Mouse (Mus musculus) lung, postnatal 36 days (tissue): ENCODE results near the gene Antxr2.

Experiments
- DNase-seq: peaks from one replicate; pipeline ENCODE4 v3.0.0; 2022; ENCODE audit warnings: mixed read lengths

Antxr2 gene

GRCm38 (mm10) chr5:98030902-98031641 lies at the start of gene Antxr2:
Antxr2 (minus strand) TSS chr5:98031043.
- DNase-seq = peak; percentile 75

- DNase-seq = peak; percentile 51
Observed at GRCm38 (mm10) chr5:98076612-98077011, 45.8 kb upstream of the Antxr2 start.

- DNase-seq = no peak
Observed at GRCm38 (mm10) chr5:98069191-98069590, 38.3 kb upstream of the Antxr2 start.

GRCm38 (mm10) chr5:98055275-98055674 lies 24.4 kb upstream of the Antxr2 start:
- no peak for DNase-seq

GRCm38 (mm10) chr5:98054834-98055233 lies 24.0 kb upstream of the Antxr2 start:
- peak; percentile 6 for DNase-seq

- no peak for DNase-seq
Observed at GRCm38 (mm10) chr5:98034928-98035327, 4.1 kb upstream of the Antxr2 start.

GRCm38 (mm10) chr5:98034207-98034606 lies 3.4 kb upstream of the Antxr2 start:
- no peak for DNase-seq

GRCm38 (mm10) chr5:98032803-98033420 lies 2.1 kb upstream of the Antxr2 start:
- peak; percentile 51 for DNase-seq

- DNase-seq = peak; percentile 66
Observed at GRCm38 (mm10) chr5:98030091-98030901, 547 bp downstream of the Antxr2 start.

- DNase-seq = no peak
Observed at GRCm38 (mm10) chr5:98027688-98028389, 3.0 kb downstream of the Antxr2 start.

GRCm38 (mm10) chr5:98025921-98026320 lies 4.9 kb downstream of the Antxr2 start:
- no peak for DNase-seq

GRCm38 (mm10) chr5:98024545-98024944 lies 6.3 kb downstream of the Antxr2 start:
- DNase-seq = no peak

- DNase-seq = no peak
Observed at GRCm38 (mm10) chr5:98021518-98021917, 9.3 kb downstream of the Antxr2 start.

- DNase-seq = no peak
Observed at GRCm38 (mm10) chr5:98020658-98021057, 10.2 kb downstream of the Antxr2 start.

- no peak for DNase-seq
Observed at GRCm38 (mm10) chr5:98019396-98019795, 11.4 kb downstream of the Antxr2 start.

- DNase-seq = peak; percentile 46
Observed at GRCm38 (mm10) chr5:98018162-98018561, 12.7 kb downstream of the Antxr2 start.

- DNase-seq = peak; percentile 77
Observed at GRCm38 (mm10) chr5:98016247-98017203, 14.3 kb downstream of the Antxr2 start.

GRCm38 (mm10) chr5:98005751-98006150 lies 25.1 kb downstream of the Antxr2 start:
- no peak for DNase-seq

GRCm38 (mm10) chr5:97999261-97999824 lies 31.5 kb downstream of the Antxr2 start:
- DNase-seq = no peak

GRCm38 (mm10) chr5:97996500-97997176 lies 34.2 kb downstream of the Antxr2 start:
- no peak for DNase-seq

- no peak for DNase-seq
Observed at GRCm38 (mm10) chr5:97995881-97996280, 35.0 kb downstream of the Antxr2 start.
